23 mouse cellular contexts compared by ENCODE assay signal in genomic region chr16:94176997-94177857, GRCm38 (mm10).
DNase-seq lines count a peak whose midpoint lies in the region; ATAC-seq and TF ChIP-seq lines count a peak whose summit lies in the region.
"Had no signal": no experiment of that assay in that cellular context is flagged by ENCODE, and none has a peak within 500 bp of the region (broad histone marks: within the 10 kb centered on the region; RNA-seq: fewer than 3 reads in every experiment).

No protein-coding gene starts in this region.

- ATAC-seq in frontal cortex, adult (ENCODE audit: low TSS enrichment): peak; percentile 69; the same call in 1 of the 2 replicates
- peak; percentile 40 for ATAC-seq in granulocyte monocyte progenitor cell, adult 5-6 weeks (replicated peaks; ENCODE audit: poor library complexity, severe bottlenecking)
- ATAC-seq: midbrain, embryonic 16.5 days; Patski had no signal

- TF ChIP-seq EP300 in CH12.LX (IDR thresholded peaks at IDR 0.05; ENCODE audit: low read length): no peak

- in situ Hi-C loops in CH12.LX (cut with MboI; ENCODE audit: low pct_ligation_motif_present, low pct_unique_long_range_greater_than_20kb, low sequenced_read_pairs): loop anchor here (5.0 kb wide), 1 partner anchor 35 kb away; no protein-coding TSS in a partner anchor

- no peak for TF ChIP-seq POLR2A in CH12.LX (IDR thresholded peaks at IDR 0.05; ENCODE audit: low read depth, low read length)

- no peaks in the 10 kb centered on the region for H3K79me2 ChIP-seq in CH12.LX (replicated peaks; ENCODE audit: control insufficient read depth, extremely low read depth, insufficient read depth, poor library complexity, severe bottlenecking)

- dilution Hi-C loops in CH12.LX (cut with MboI; ENCODE audit: extremely low pct_ligation_motif_present, extremely low pct_unique_long_range_greater_than_20kb, low sequenced_read_pairs): no loop called here

- DNase-seq in frontal cortex, postnatal 14 days (ENCODE audit: low spot score in 2 of 2): no peak
- DNase-seq in 416B (ENCODE audit: low read depth): peak; percentile 23
- DNase-seq in CH12.LX (ENCODE audit: extremely low read depth): no peak
- no peak for DNase-seq in embryonic facial prominence, embryonic 10.5 days (ENCODE audit: low spot score)
- DNase-seq in right cerebral cortex, adult 18-20 months: no peak
- DNase-seq: adrenal gland, postnatal 36 days; cerebellum, adult 11-12 months; gastrocnemius, postnatal 14 days; heart, adult 2 months; kidney, adult 11 months; kidney, postnatal 36 days; liver, embryonic 13.5 days; lung, adult 2 months; lung, postnatal 14 days; thymus, postnatal 4 days had no signal

- H3K4me1 ChIP-seq in CH12.LX (ENCODE audit: control insufficient read depth in 1 of 2, insufficient read depth in 2 of 2): peaks cover 2 to 44% of the 10 kb centered on the region in 2 experiments; a peak in 2 of 4 replicates
- H3K4me1 ChIP-seq in embryonic facial prominence, embryonic 10.5 days: peaks cover 40% of the 10 kb centered on the region

- H3K4me3 ChIP-seq in CH12.LX (replicated peaks in 1 of 3; ENCODE audit: low read depth in 2 of 3, low read length in 2 of 3, poor library complexity in 1 of 3): no peak overlapping the region
- no peak overlapping the region for H3K4me3 ChIP-seq in embryonic facial prominence, embryonic 10.5 days
- H3K4me3 ChIP-seq: embryonic facial prominence, embryonic 13.5 days; heart, adult 2 months; hindbrain, embryonic 12.5 days; kidney, embryonic 15.5 days; liver, embryonic 13.5 days; megakaryocyte, embryonic 14.5 days had no signal

- WGBS in embryonic facial prominence, embryonic 10.5 days: 84% methylated on average over 21 of the region's 21 CpGs

- peaks cover 0 to 5% of the 10 kb centered on the region in 2 experiments for H3K36me3 ChIP-seq in CH12.LX (replicated peaks in 1 of 2; ENCODE audit: control insufficient read depth in 1 of 2, insufficient read depth in 1 of 2, low read length in 1 of 2)
- no peaks in the 10 kb centered on the region for H3K36me3 ChIP-seq in embryonic facial prominence, embryonic 10.5 days (replicated peaks)
- H3K36me3 ChIP-seq: embryonic facial prominence, embryonic 13.5 days; hindbrain, embryonic 12.5 days; kidney, embryonic 15.5 days; liver, embryonic 13.5 days had no signal

- H3K4me2 ChIP-seq in CH12.LX (ENCODE audit: insufficient read depth, low read depth, poor library complexity, severe bottlenecking): no peak overlapping the region
- H3K4me2 ChIP-seq: embryonic facial prominence, embryonic 13.5 days; hindbrain, embryonic 12.5 days; kidney, embryonic 15.5 days; liver, embryonic 13.5 days had no signal

- no peaks in the 10 kb centered on the region for H3K27me3 ChIP-seq in CH12.LX (replicated peaks)
- peaks cover 100% of the 10 kb centered on the region for H3K27me3 ChIP-seq in embryonic facial prominence, embryonic 10.5 days (replicated peaks; ENCODE audit: low read depth, poor library complexity, severe bottlenecking)
- H3K27me3 ChIP-seq: Patski had no signal

- no peak overlapping the region for H3K27ac ChIP-seq in CH12.LX (ENCODE audit: insufficient read depth, low read depth)
- H3K27ac ChIP-seq in embryonic facial prominence, embryonic 10.5 days (replicated peaks): no peak overlapping the region
- H3K27ac ChIP-seq: embryonic facial prominence, embryonic 13.5 days; heart, adult 2 months; hindbrain, embryonic 12.5 days; kidney, embryonic 15.5 days; liver, embryonic 13.5 days had no signal

- no peaks in the 10 kb centered on the region for H3K9me3 ChIP-seq in CH12.LX (replicated peaks; ENCODE audit: low read length)
- H3K9me3 ChIP-seq in embryonic facial prominence, embryonic 10.5 days: no peaks in the 10 kb centered on the region
- H3K9me3 ChIP-seq: embryonic facial prominence, embryonic 13.5 days; hindbrain, embryonic 12.5 days; kidney, embryonic 15.5 days; liver, embryonic 13.5 days; megakaryocyte, embryonic 14.5 days had no signal

- no peak for TF ChIP-seq RAD21 in CH12.LX (IDR thresholded peaks at IDR 0.05; ENCODE audit: low read depth, low read length)

- no peak for TF ChIP-seq CTCF in CH12.LX (conservative IDR thresholded peaks at IDR 0.05 in 1 of 2, IDR thresholded peaks at IDR 0.05 in 1 of 2; ENCODE audit: low read depth in 2 of 2, low read length in 2 of 2)

- H3K9ac ChIP-seq in CH12.LX (ENCODE audit: insufficient read depth, low read depth): no peak overlapping the region
- H3K9ac ChIP-seq: embryonic facial prominence, embryonic 13.5 days; hindbrain, embryonic 12.5 days; kidney, embryonic 15.5 days; liver, embryonic 13.5 days had no signal

TF ChIP-seq in CH12.LX, 34 proteins besides CTCF, POLR2A, EP300 and RAD21:
- TF ChIP-seq CHD2 (IDR thresholded peaks at IDR 0.05; ENCODE audit: low read length) (no peak), TCF12 (IDR thresholded peaks at IDR 0.05; ENCODE audit: low read depth, low read length) (peak; percentile 21; the same call in 1 of the 2 replicates)
